In genomic region chr3:151417688-151418572, GRCm38 (mm10) we compare ENCODE assay signal across 17 mouse cellular contexts. TPM values are rescaled to one million over a fixed set of nuclear protein-coding genes. Genes with fewer than 3 reads are reported as not detected.
DNase-seq lines count a peak whose midpoint lies in the region; ATAC-seq lines count a peak whose summit lies in the region.
"Had no signal": no experiment of that assay in that cellular context is flagged by ENCODE, and none has a peak within 500 bp of the region (broad histone marks: within the 10 kb centered on the region; RNA-seq: fewer than 3 reads in every experiment).

No protein-coding gene starts in this region.

- no peaks in the 10 kb centered on the region for H3K4me1 ChIP-seq in heart, embryonic 10.5 days
- no peaks in the 10 kb centered on the region for H3K4me1 ChIP-seq in neural tube, embryonic 12.5 days
- no peaks in the 10 kb centered on the region for H3K4me1 ChIP-seq in hindbrain, embryonic 14.5 days (replicated peaks; ENCODE audit: control insufficient read depth, insufficient read depth, low read length)
- no peaks in the 10 kb centered on the region for H3K4me1 ChIP-seq in neural tube, embryonic 14.5 days (ENCODE audit: control insufficient read depth, insufficient read depth, low read length)

- DNase-seq in heart, adult 9 months (ENCODE audit: low spot score in 2 of 2): peak; percentile 13 to 26
- DNase-seq in heart, embryonic 10.5 days (ENCODE audit: low spot score): no peak
- no peak for DNase-seq in neural tube, embryonic 10.5 days (ENCODE audit: extremely low spot score, low spot score)
- no peak for DNase-seq in hindbrain, embryonic 14.5 days (ENCODE audit: low spot score)
- DNase-seq in cerebellum, adult 8-10 months: no peak
- DNase-seq in thymus, postnatal 25 days: no peak
- DNase-seq: adrenal gland, postnatal 36 days; cerebellum, adult 2 months; kidney, postnatal 4 days; lung, postnatal 10 days; right cerebral cortex, adult 18-20 months; thymus, adult 2 months had no signal

- no peak overlapping the region for H3K9ac ChIP-seq in neural tube, embryonic 12.5 days
- H3K9ac ChIP-seq in hindbrain, embryonic 14.5 days: no peak overlapping the region
- H3K9ac ChIP-seq in neural tube, embryonic 14.5 days (replicated peaks; ENCODE audit: low read depth, low read length): no peak overlapping the region

- no peak overlapping the region for H3K4me3 ChIP-seq in heart, embryonic 10.5 days
- no peak overlapping the region for H3K4me3 ChIP-seq in neural tube, embryonic 12.5 days
- H3K4me3 ChIP-seq in hindbrain, embryonic 14.5 days (replicated peaks; ENCODE audit: low read length): no peak overlapping the region
- H3K4me3 ChIP-seq in neural tube, embryonic 14.5 days (ENCODE audit: low read depth, low read length): no peak overlapping the region

- no peak overlapping the region for H3K4me2 ChIP-seq in neural tube, embryonic 12.5 days (replicated peaks)
- peak overlapping the region; percentile 31 for H3K4me2 ChIP-seq in hindbrain, embryonic 14.5 days (replicated peaks)
- peak overlapping the region; percentile 29 for H3K4me2 ChIP-seq in neural tube, embryonic 14.5 days (ENCODE audit: low read depth, low read length)
- H3K4me2 ChIP-seq: liver, embryonic 11.5 days had no signal

- H3K27ac ChIP-seq in heart, embryonic 10.5 days: no peak overlapping the region
- H3K27ac ChIP-seq in neural tube, embryonic 12.5 days: no peak overlapping the region
- H3K27ac ChIP-seq in hindbrain, embryonic 14.5 days: no peak overlapping the region
- H3K27ac ChIP-seq in neural tube, embryonic 14.5 days (ENCODE audit: low read depth, low read length): no peak overlapping the region

- 0 out of 2 replicates have a peak, but pooled peaks have one; percentile 29 for ATAC-seq in neural tube, embryonic 12.5 days (ENCODE audit: low FRiP score, low read depth)
- ATAC-seq in hindbrain, embryonic 14.5 days (ENCODE audit: low FRiP score): peak; percentile 21; the same call in 1 of the 2 replicates
- ATAC-seq in neural tube, embryonic 14.5 days (ENCODE audit: low read depth): peak; percentile 46
- ATAC-seq: inflammation-experienced regulatory T-cells, adult 6 months had no signal

- no peaks in the 10 kb centered on the region for H3K27me3 ChIP-seq in heart, embryonic 10.5 days (ENCODE audit: insufficient read depth, poor library complexity, severe bottlenecking)
- no peaks in the 10 kb centered on the region for H3K27me3 ChIP-seq in neural tube, embryonic 12.5 days (replicated peaks)
- no peaks in the 10 kb centered on the region for H3K27me3 ChIP-seq in hindbrain, embryonic 14.5 days (ENCODE audit: control insufficient read depth, insufficient read depth, low read length)
- H3K27me3 ChIP-seq in neural tube, embryonic 14.5 days (ENCODE audit: control insufficient read depth, insufficient read depth, low read length): no peaks in the 10 kb centered on the region
- H3K27me3 ChIP-seq: CH12.LX had no signal

- H3K36me3 ChIP-seq in heart, embryonic 10.5 days: no peaks in the 10 kb centered on the region
- no peaks in the 10 kb centered on the region for H3K36me3 ChIP-seq in neural tube, embryonic 12.5 days
- H3K36me3 ChIP-seq in hindbrain, embryonic 14.5 days (replicated peaks; ENCODE audit: control insufficient read depth, insufficient read depth): no peaks in the 10 kb centered on the region
- H3K36me3 ChIP-seq in neural tube, embryonic 14.5 days (ENCODE audit: control insufficient read depth, insufficient read depth, low read length): no peaks in the 10 kb centered on the region

- no peaks in the 10 kb centered on the region for H3K9me3 ChIP-seq in heart, embryonic 10.5 days
- no peaks in the 10 kb centered on the region for H3K9me3 ChIP-seq in neural tube, embryonic 12.5 days
- no peaks in the 10 kb centered on the region for H3K9me3 ChIP-seq in hindbrain, embryonic 14.5 days (ENCODE audit: control insufficient read depth, low read length)
- no peaks in the 10 kb centered on the region for H3K9me3 ChIP-seq in neural tube, embryonic 14.5 days (ENCODE audit: control insufficient read depth, low read length)

- WGBS in heart, embryonic 10.5 days: 59% methylated on average over 12 of the region's 12 CpGs
- WGBS in neural tube, embryonic 12.5 days: 64% methylated on average over 12 of the region's 12 CpGs
- WGBS in hindbrain, embryonic 14.5 days: 56% methylated on average over 12 of the region's 12 CpGs
- 47% methylated on average over 12 of the region's 12 CpGs for WGBS in neural tube, embryonic 14.5 days

RNA-seq across cellular contexts. Expression of gene Adgrl4, which starts 19.8 kb away (rescaled TPM):
- 7.9 and 9.2 TPM in 2 replicates for polyA plus RNA-seq in heart, embryonic 10.5 days (2016; fragmentation: Nextera tagmentation; extraction: Ambion mirVana)
- polyA plus RNA-seq in neural tube, embryonic 12.5 days (2016; fragmentation: Nextera tagmentation; extraction: Ambion mirVana): 9.0 and 9.9 TPM in 2 replicates
- polyA plus RNA-seq in hindbrain, embryonic 14.5 days (2014; fragmentation: Nextera tagmentation; extraction: Ambion mirVana): 14.6 and 15.9 TPM in 2 replicates
- polyA plus RNA-seq in neural tube, embryonic 14.5 days (2014; fragmentation: Nextera tagmentation; extraction: Ambion mirVana): 9.9 and 12.5 TPM in 2 replicates
- polyA plus RNA-seq: inflammation-experienced regulatory T-cells, adult 6 months had no signal

Comparison
In these comparisons a context has a peak if more than half of its experiments do, and no peak if none do; other contexts are left out.
1. DNase-seq: peak in heart, adult 9 months (2 of 2); none in heart, embryonic 10.5 days (single experiment), neural tube, embryonic 10.5 days (single experiment), hindbrain, embryonic 14.5 days (single experiment), cerebellum, adult 8-10 months (single experiment) and thymus, postnatal 25 days (single experiment).
2. Peak in every context shown above with its lines, with median percentiles within 50 percentile points of each other: ATAC-seq.